Mouse (Mus musculus): ENCODE data around the gene Cabp5. TPM values are rescaled to one million over a fixed set of nuclear protein-coding genes. Genes with fewer than 3 reads are reported as not detected.
"Not testable (repeated sequence)": the region's sequence is repeated elsewhere in the genome, so short reads cannot be mapped to it uniquely, and the experiment has no call there.

Cabp5 gene
- not detected in 2 replicates for polyA plus RNA-seq (2016; fragmentation: Nextera tagmentation; extraction: Ambion mirVana)

DNA sequence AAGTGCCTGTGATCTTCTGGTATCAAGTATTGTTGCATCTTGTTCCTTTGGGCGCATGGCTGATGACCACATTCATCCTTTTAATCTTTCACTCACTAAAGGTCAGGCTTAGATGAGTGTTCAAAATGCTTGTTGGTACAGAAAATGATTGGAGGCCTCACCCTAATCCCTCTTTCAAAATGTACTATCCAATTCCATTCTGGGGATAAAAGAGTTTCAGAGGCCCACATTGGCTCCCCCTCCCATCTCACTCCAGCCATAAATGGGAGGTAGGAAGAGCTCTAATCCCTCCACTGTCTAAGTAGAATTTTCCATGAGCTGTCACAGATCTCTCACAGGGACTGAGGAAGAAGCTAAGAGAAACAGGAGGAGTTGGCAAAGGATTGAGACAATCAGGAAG lies at the start of gene Cabp5:
TSS of gene Cabp5 (plus strand) at position 301 of the 400 bp plus-strand sequence.
- no peak within 1 kb of the TSS for H3K27ac ChIP-seq (replicated peaks)
- no peaks in the 10 kb centered on the region for H3K27me3 ChIP-seq (replicated peaks; ENCODE audit: low read depth, poor library complexity, severe bottlenecking)
- peaks cover 8% of the 10 kb centered on the region for H3K9me3 ChIP-seq
- H3K4me1 ChIP-seq = no peaks in the 10 kb centered on the region
- no peak for DNase-seq (ENCODE audit: low spot score)
- 86% methylated on average over 1 of the region's 1 CpGs for WGBS
- no peaks in the 10 kb centered on the region for H3K36me3 ChIP-seq (replicated peaks)
- H3K4me3 ChIP-seq = no peak within 1 kb of the TSS

DNA sequence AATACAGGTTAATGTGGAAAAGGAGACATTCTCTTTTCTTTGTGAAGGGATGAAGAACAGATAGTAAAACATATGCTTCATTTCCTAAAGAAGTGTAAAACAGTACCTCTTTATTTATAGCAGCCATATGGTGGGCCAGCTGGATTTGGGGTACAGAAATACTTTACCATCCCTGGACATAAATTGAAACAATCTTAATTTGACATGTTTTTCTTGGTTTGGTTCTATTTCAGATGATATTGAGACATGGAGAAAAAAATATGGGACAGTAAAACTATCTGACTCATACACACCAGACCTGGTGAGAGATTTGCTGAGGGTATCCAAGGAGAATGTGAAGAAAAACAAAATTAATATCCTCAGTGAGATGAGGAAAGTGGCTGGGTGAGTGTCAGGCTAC lies 42.0 kb upstream of the Cabp5 start:
- no peak for DNase-seq (ENCODE audit: low spot score)

DNA sequence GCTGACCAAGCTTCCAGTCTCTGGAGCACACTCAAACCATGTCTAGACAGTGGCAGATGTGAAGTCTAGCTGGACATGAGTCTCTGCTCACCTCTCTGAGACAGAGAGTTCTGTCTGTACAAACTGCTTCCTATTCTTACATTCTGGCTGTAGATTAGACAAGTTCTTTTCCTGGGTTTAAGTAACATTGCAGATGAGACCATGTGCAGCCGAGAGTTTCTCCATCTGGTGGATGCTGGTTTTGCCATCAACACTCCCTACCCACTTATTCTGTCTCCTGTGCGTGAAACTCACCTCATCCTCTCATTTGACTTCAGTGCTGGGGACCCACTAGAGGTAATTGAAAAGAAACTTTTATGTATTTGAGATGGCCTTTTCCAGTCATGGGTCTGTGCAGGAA lies 17.3 kb upstream of the Cabp5 start:
- Histone ChIP-seq H3K9me3 (0 out of 2 replicates have a peak, but pooled peaks cover 2% of the 10 kb centered on the region), H3K27me3 (replicated peaks; ENCODE audit: low read depth, poor library complexity, severe bottlenecking) (no peaks in the 10 kb centered on the region), H3K36me3 (replicated peaks) (no peaks in the 10 kb centered on the region), H3K27ac (replicated peaks) (no peak overlapping the region), H3K4me3 (no peak overlapping the region), H3K4me1 (no peaks in the 10 kb centered on the region)
- WGBS = 79% methylated on average over 2 of the region's 2 CpGs
- no peak for DNase-seq (ENCODE audit: low spot score)

More for the DNA sequence above, 42.0 kb upstream of the Cabp5 start:
- Histone ChIP-seq H3K4me1 (no peaks in the 10 kb centered on the region), H3K4me3 (no peak overlapping the region), H3K27ac (replicated peaks) (no peak overlapping the region), H3K36me3 (replicated peaks) (peaks cover 75% of the 10 kb centered on the region), H3K9me3 (peaks cover 14% of the 10 kb centered on the region; the same call in 1 of the 2 replicates), H3K27me3 (replicated peaks; ENCODE audit: low read depth, poor library complexity, severe bottlenecking) (no peaks in the 10 kb centered on the region)

DNA sequence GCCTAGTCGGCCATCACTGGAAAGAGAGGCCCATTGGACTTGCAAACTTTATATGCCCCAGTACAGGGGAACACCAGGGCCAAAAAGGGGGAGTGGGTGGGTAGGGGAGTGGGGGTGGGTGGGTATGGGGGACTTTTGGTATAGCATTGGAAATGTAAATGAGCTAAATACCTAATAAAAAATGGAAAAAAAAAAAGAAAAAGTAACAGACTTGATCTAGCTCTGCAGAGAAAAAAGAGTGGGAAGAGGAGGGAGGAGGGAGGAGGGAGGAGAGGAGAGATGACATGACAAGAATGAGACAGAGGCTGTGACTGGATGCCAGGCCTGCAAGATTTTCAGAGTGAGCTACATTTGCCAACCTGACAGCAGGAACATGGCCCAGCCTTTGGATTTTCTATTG lies 52.6 kb downstream of the Cabp5 start, which contains the start of gene Bsph1:
TSS of gene Bsph1 (plus strand) at position 301 of the 400 bp plus-strand sequence.
- not testable (repeated sequence) for H3K36me3 ChIP-seq (replicated peaks); H3K4me3 ChIP-seq; H3K4me1 ChIP-seq; H3K27ac ChIP-seq (replicated peaks); H3K27me3 ChIP-seq (replicated peaks; ENCODE audit: low read depth, poor library complexity, severe bottlenecking); DNase-seq (ENCODE audit: low spot score)
- H3K9me3 ChIP-seq = peaks cover 17% of the 10 kb centered on the region
- WGBS = 63% methylated on average over 1 of the region's 1 CpGs

Other genes starting within 250 kb of the Cabp5 start
- gene Vmn1r88, start 238.6 kb upstream of the Cabp5 start, polyA plus RNA-seq (2016; fragmentation: Nextera tagmentation; extraction: Ambion mirVana) = not detected in 2 replicates
- gene Vmn1r89, start 185.1 kb upstream of the Cabp5 start, polyA plus RNA-seq (2016; fragmentation: Nextera tagmentation; extraction: Ambion mirVana) = not detected in 2 replicates
- gene Lig1, start 120.8 kb upstream of the Cabp5 start, polyA plus RNA-seq (2016; fragmentation: Nextera tagmentation; extraction: Ambion mirVana) = 160 and 162 TPM in 2 replicates
- 9.4 and 12.6 TPM in 2 replicates for gene Zswim9, start 119.4 kb upstream of the Cabp5 start, polyA plus RNA-seq (2016; fragmentation: Nextera tagmentation; extraction: Ambion mirVana)
- 1.8 and 1.9 TPM in 2 replicates for gene Pla2g4c, start 73.5 kb upstream of the Cabp5 start, polyA plus RNA-seq (2016; fragmentation: Nextera tagmentation; extraction: Ambion mirVana)
- gene Bsph1, start 52.7 kb downstream of the Cabp5 start, polyA plus RNA-seq (2016; fragmentation: Nextera tagmentation; extraction: Ambion mirVana) = not detected in 2 replicates
- not detected in 2 replicates for gene Bsph2, start 172.9 kb downstream of the Cabp5 start, polyA plus RNA-seq (2016; fragmentation: Nextera tagmentation; extraction: Ambion mirVana)
- gene Sult2a5, start 225.8 kb downstream of the Cabp5 start, polyA plus RNA-seq (2016; fragmentation: Nextera tagmentation; extraction: Ambion mirVana) = not detected in 2 replicates

Measured in embryonic facial prominence, embryonic 10.5 days (tissue).